Mouse (Mus musculus) heart, adult 18-20 months (tissue): Measurements from ENCODE around the gene Bcl11a. TPM values are rescaled to one million over a fixed set of nuclear protein-coding genes. Genes with fewer than 3 reads are reported as not detected.

Source experiments
- DNase-seq, 2 experiments: peaks; one replicate each; pipeline ENCODE4 v3.0.0; 2021 to 2022; ENCODE audit warnings: mixed read lengths in 1 of 2
- total RNA-seq, 2 experiments: library from RNA; stranded (reverse); gene quantifications; 2 replicates each; pipeline ENCODE4 v1.2.3; 2021

The Bcl11a gene
- total RNA-seq, 2 experiments from 2014 or later, result 2.1 to 2.6 TPM

- DNase-seq, result no peak
Measured at GRCm38 (mm10) chr11:24153049-24153448, 75.2 kb downstream of the Bcl11a start.

GRCm38 (mm10) chr11:24158026-24158425, 80.2 kb downstream of the Bcl11a start:
- DNase-seq, result no peak

GRCm38 (mm10) chr11:24159656-24160055, 81.8 kb downstream of the Bcl11a start:
- DNase-seq, result no peak

- no peak for DNase-seq
Measured at GRCm38 (mm10) chr11:24161458-24161857, 83.6 kb downstream of the Bcl11a start.

GRCm38 (mm10) chr11:24162056-24162455, 84.2 kb downstream of the Bcl11a start:
- peak in 1 of 2 experiments; percentile 16 for DNase-seq

- no peak for DNase-seq
Measured at GRCm38 (mm10) chr11:24163072-24163471, 85.2 kb downstream of the Bcl11a start.

GRCm38 (mm10) chr11:24164065-24164464, 86.2 kb downstream of the Bcl11a start:
- DNase-seq, result no peak

- DNase-seq, result no peak
Measured at GRCm38 (mm10) chr11:24171675-24172285, 93.9 kb downstream of the Bcl11a start.

- DNase-seq, result no peak
Measured at GRCm38 (mm10) chr11:24172585-24172984, 94.7 kb downstream of the Bcl11a start.

- DNase-seq, result no peak
Measured at GRCm38 (mm10) chr11:24174161-24174792, 96.4 kb downstream of the Bcl11a start.

GRCm38 (mm10) chr11:24177458-24177857, 99.6 kb downstream of the Bcl11a start:
- DNase-seq, result no peak

GRCm38 (mm10) chr11:24178823-24179476, 101.1 kb downstream of the Bcl11a start:
- DNase-seq, result no peak

- DNase-seq, result no peak
Measured at GRCm38 (mm10) chr11:24180040-24180439, 102.2 kb downstream of the Bcl11a start.

GRCm38 (mm10) chr11:24183501-24183900, 105.6 kb downstream of the Bcl11a start:
- DNase-seq, result no peak

GRCm38 (mm10) chr11:24184932-24185331, 107.1 kb downstream of the Bcl11a start:
- peak; percentile 17 to 58 for DNase-seq

GRCm38 (mm10) chr11:24190411-24190810, 112.6 kb downstream of the Bcl11a start:
- DNase-seq, result no peak

- DNase-seq, result no peak
Measured at GRCm38 (mm10) chr11:24196460-24197190, 118.8 kb downstream of the Bcl11a start.

- DNase-seq, result no peak
Measured at GRCm38 (mm10) chr11:24197424-24197823, 119.6 kb downstream of the Bcl11a start.

- no peak for DNase-seq
Measured at GRCm38 (mm10) chr11:24199560-24199959, 121.7 kb downstream of the Bcl11a start.

- no peak for DNase-seq
Measured at GRCm38 (mm10) chr11:24200310-24200709, 122.5 kb downstream of the Bcl11a start.

- no peak for DNase-seq
Measured at GRCm38 (mm10) chr11:24201223-24201622, 123.4 kb downstream of the Bcl11a start.

- DNase-seq, result no peak
Measured at GRCm38 (mm10) chr11:24202641-24203361, 124.9 kb downstream of the Bcl11a start.
